Mouse (Mus musculus) cerebellum, adult 2 months (tissue): Measurements from ENCODE around the gene Snx8.
A peak's percentile ranks its signal among the peaks of the same experiment; 100 is the strongest.

Experiments
- CTCF ChIP-seq: fragments of 200-500 bp; IDR thresholded peaks from 2 replicates; pipeline ENCODE4 v1.5.1; 2011; ENCODE audit warnings: low read depth, mild to moderate bottlenecking, control low read depth, low read length, moderate library complexity, borderline replicate concordance; ENCODE audit not compliant: insufficient read depth
- POLR2A ChIP-seq: fragments of 200-500 bp; IDR thresholded peaks from 2 replicates; pipeline ENCODE4 v1.6.1; 2011; ENCODE audit warnings: low read length, control low read depth, borderline replicate concordance; ENCODE audit not compliant: insufficient read depth

DNA sequence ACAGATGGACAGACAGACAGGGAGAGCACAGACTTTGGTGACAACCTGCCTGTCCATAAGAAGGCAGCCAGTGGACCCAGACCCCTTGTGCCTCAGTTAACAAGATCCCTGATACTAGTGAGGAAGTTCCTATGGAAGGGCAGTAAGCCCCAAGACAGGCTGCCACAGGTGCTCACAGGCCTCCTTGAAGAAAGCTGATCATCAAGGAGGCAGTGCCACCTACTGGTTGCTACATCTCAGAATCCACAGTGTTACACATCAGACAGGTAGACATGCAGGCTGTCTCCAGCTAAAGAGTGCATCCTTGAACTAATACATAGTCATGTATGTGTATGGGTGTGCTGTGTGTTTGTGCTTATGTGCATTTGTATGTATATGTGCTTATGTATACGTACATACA is 96.9 kb downstream of the Snx8 start:
- TF ChIP-seq CTCF (peak; percentile 76), POLR2A (no peak)
